Mouse (Mus musculus): Measurements from ENCODE around the gene Rnaseh2c. TPM values are rescaled to one million over a fixed set of nuclear protein-coding genes. Genes with fewer than 3 reads are reported as not detected.
A peak's percentile ranks its signal among the peaks of the same experiment; 100 is the strongest.

Rnaseh2c gene
- polyA plus RNA-seq, 1 experiment from 2014 or later, result 79.1 TPM

GRCm38 (mm10) chr19:5612762-5613411 is 11.2 kb downstream of the Rnaseh2c start:
- ATAC-seq, result no peak
- no peak overlapping the region for H3K27ac ChIP-seq (ENCODE audit: low read depth)
- H3K9ac ChIP-seq (replicated peaks), result no peak overlapping the region
- H3K4me2 ChIP-seq (ENCODE audit: low read depth, low read length), result no peak overlapping the region
- DNase-seq, result no peak
- no peak overlapping the region for H3K4me3 ChIP-seq (ENCODE audit: low read depth, low read length)
- peaks cover 27% of the 10 kb centered on the region for H3K4me1 ChIP-seq (ENCODE audit: insufficient read depth)
- H3K36me3 ChIP-seq (replicated peaks; ENCODE audit: insufficient read depth, low read length), result peaks cover 9% of the 10 kb centered on the region
- no peaks in the 10 kb centered on the region for H3K9me3 ChIP-seq (ENCODE audit: low read length)
- WGBS (ENCODE audit: insufficient replicate concordance), result 38% methylated on average over 3 of the region's 3 CpGs
- no peaks in the 10 kb centered on the region for H3K27me3 ChIP-seq (ENCODE audit: insufficient read depth, low read length)
- no peak for TF ChIP-seq CTCF (IDR thresholded peaks at IDR 0.05; ENCODE audit: low read depth)
- TF ChIP-seq EP300 (IDR thresholded peaks at IDR 0.05; ENCODE audit: low read depth), result peak; percentile 66

DNA sequence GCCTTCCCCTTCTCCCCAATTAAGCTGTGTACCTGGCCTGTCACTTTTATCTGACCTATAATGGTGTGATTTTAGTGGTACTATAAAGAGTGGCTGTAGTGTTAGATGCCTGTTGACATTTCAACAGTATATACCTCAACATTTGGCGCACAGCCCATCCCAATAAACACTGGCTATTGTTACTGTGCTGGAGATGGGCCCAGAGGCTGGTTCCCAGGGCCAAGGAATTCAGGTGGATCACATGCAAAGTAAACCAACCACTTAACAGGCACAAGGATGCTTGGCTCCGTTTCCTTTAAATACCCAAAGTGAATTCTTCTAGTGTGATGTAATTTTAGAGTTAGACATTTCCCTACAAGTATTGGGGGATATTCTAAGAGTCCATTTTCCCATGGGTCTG is 13.3 kb downstream of the Rnaseh2c start:
- DNase-seq, result no peak
- Histone ChIP-seq H3K4me1 (ENCODE audit: insufficient read depth) (peaks cover 19% of the 10 kb centered on the region), H3K27ac (ENCODE audit: low read depth) (no peak overlapping the region), H3K4me3 (ENCODE audit: low read depth, low read length) (no peak overlapping the region), H3K9ac (replicated peaks) (no peak overlapping the region), H3K36me3 (replicated peaks; ENCODE audit: insufficient read depth, low read length) (no peaks in the 10 kb centered on the region), H3K27me3 (ENCODE audit: insufficient read depth, low read length) (no peaks in the 10 kb centered on the region), H3K9me3 (ENCODE audit: low read length) (no peaks in the 10 kb centered on the region), H3K4me2 (ENCODE audit: low read depth, low read length) (no peak overlapping the region)
- ATAC-seq, result no peak
- WGBS (ENCODE audit: insufficient replicate concordance), result 73% methylated on average over 2 of the region's 2 CpGs
- TF ChIP-seq CTCF (IDR thresholded peaks at IDR 0.05; ENCODE audit: low read depth) (no peak), EP300 (IDR thresholded peaks at IDR 0.05; ENCODE audit: low read depth) (no peak)

DNA sequence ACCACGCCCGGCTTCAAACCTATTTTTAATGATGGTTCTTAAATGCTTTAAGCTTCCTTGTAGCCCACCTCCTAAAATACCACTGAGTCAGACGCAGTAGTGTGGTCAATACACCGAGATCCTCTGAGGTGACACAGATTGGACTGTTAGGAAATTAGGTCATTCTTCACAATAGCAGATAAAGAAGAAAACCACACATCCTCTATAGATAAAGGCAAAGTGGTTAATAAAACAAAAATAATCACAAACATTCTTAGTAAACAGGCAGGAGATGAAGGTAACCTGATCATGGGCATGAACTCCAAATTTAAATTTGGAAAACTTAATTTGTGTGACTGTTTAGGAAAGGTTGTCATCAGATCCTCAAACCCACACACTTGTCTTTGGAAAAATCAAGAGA is 18.3 kb downstream of the Rnaseh2c start:
- no peak for DNase-seq
- 55% methylated on average over 4 of the region's 4 CpGs for WGBS (ENCODE audit: insufficient replicate concordance)
- no peak overlapping the region for H3K27ac ChIP-seq (ENCODE audit: low read depth)

DNA sequence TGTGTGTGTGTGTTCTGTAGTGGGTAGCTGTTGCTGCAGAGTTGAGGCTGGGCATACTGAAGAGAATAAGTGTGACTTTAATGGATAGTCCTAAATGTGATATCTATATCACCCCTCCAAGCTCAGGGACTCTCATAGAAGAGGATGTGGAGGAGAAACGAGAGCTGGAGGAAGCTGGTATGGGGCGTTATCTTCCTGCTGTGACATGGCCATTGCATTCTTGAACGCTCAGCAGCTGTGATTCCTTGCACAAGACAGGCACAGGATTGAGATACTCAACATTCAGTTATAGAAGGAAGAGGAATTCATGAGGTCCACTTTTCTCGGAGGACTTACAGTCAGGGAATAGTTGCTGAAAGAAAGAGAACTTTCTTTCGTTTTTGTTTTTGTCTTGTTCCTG is 20.2 kb downstream of the Rnaseh2c start:
- TF ChIP-seq EP300 (IDR thresholded peaks at IDR 0.05; ENCODE audit: low read depth), result no peak
- TF ChIP-seq CTCF (IDR thresholded peaks at IDR 0.05; ENCODE audit: low read depth), result no peak
- Histone ChIP-seq H3K4me2 (ENCODE audit: low read depth, low read length) (no peak overlapping the region), H3K36me3 (replicated peaks; ENCODE audit: insufficient read depth, low read length) (no peaks in the 10 kb centered on the region), H3K4me1 (ENCODE audit: insufficient read depth) (0 out of 2 replicates have a peak, but pooled peaks cover 2% of the 10 kb centered on the region), H3K9ac (replicated peaks) (no peak overlapping the region), H3K4me3 (ENCODE audit: low read depth, low read length) (no peak overlapping the region), H3K27ac (ENCODE audit: low read depth) (no peak overlapping the region), H3K9me3 (ENCODE audit: low read length) (no peaks in the 10 kb centered on the region), H3K27me3 (ENCODE audit: insufficient read depth, low read length) (no peaks in the 10 kb centered on the region)
- WGBS (ENCODE audit: insufficient replicate concordance), result 42% methylated on average over 5 of the region's 5 CpGs
- DNase-seq (no peak), ATAC-seq (no peak)

More for the DNA sequence above, 18.3 kb downstream of the Rnaseh2c start:
- Histone ChIP-seq H3K4me3 (ENCODE audit: low read depth, low read length) (no peak overlapping the region), H3K9me3 (ENCODE audit: low read length) (no peaks in the 10 kb centered on the region), H3K4me2 (ENCODE audit: low read depth, low read length) (no peak overlapping the region), H3K4me1 (ENCODE audit: insufficient read depth) (no peaks in the 10 kb centered on the region), H3K36me3 (replicated peaks; ENCODE audit: insufficient read depth, low read length) (no peaks in the 10 kb centered on the region), H3K9ac (replicated peaks) (no peak overlapping the region), H3K27me3 (ENCODE audit: insufficient read depth, low read length) (no peaks in the 10 kb centered on the region)
- TF ChIP-seq CTCF (IDR thresholded peaks at IDR 0.05; ENCODE audit: low read depth), result no peak
- TF ChIP-seq EP300 (IDR thresholded peaks at IDR 0.05; ENCODE audit: low read depth), result no peak
- no peak for ATAC-seq

GRCm38 (mm10) chr19:5625311-5625710 is 23.6 kb downstream of the Rnaseh2c start:
- ATAC-seq (no peak), DNase-seq (no peak)
- H3K9me3 ChIP-seq (ENCODE audit: low read length), result no peaks in the 10 kb centered on the region
- no peaks in the 10 kb centered on the region for H3K36me3 ChIP-seq (replicated peaks; ENCODE audit: insufficient read depth, low read length)
- H3K9ac ChIP-seq (replicated peaks), result no peak overlapping the region
- H3K4me2 ChIP-seq (ENCODE audit: low read depth, low read length), result no peak overlapping the region
- H3K4me3 ChIP-seq (ENCODE audit: low read depth, low read length), result no peak overlapping the region
- no peaks in the 10 kb centered on the region for H3K27me3 ChIP-seq (ENCODE audit: insufficient read depth, low read length)
- TF ChIP-seq CTCF (IDR thresholded peaks at IDR 0.05; ENCODE audit: low read depth), result no peak
- TF ChIP-seq EP300 (IDR thresholded peaks at IDR 0.05; ENCODE audit: low read depth), result no peak
- no peak overlapping the region for H3K27ac ChIP-seq (ENCODE audit: low read depth)
- H3K4me1 ChIP-seq (ENCODE audit: insufficient read depth), result 0 out of 2 replicates have a peak, but pooled peaks cover 2% of the 10 kb centered on the region
- 70% methylated on average over 8 of the region's 8 CpGs for WGBS (ENCODE audit: insufficient replicate concordance)

DNA sequence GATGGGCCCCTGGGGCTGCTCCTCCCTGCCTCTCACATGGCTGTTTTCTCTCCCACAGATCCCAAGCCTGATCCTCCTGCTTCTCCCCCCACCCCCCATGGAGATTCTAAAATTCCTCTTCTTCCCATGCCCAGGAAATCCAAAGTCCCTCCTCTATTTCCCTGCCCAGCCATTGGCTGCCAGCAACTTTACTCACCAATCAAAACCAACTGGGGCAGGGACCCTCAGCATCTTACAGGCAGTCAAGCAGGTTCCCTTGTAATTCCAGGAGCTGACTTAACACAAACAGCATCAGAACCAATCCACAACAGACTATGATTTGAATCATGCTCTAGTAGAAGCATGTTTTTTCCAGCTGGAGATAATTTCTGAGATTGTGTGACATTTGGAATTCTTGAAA is 28.2 kb downstream of the Rnaseh2c start:
- no peak for DNase-seq
- 0 out of 2 replicates have a peak, but pooled peaks cover 2% of the 10 kb centered on the region for H3K4me1 ChIP-seq (ENCODE audit: insufficient read depth)
- H3K27ac ChIP-seq (ENCODE audit: low read depth), result no peak overlapping the region
- ATAC-seq, result no peak
- no peak overlapping the region for H3K9ac ChIP-seq (replicated peaks)
- H3K36me3 ChIP-seq (replicated peaks; ENCODE audit: insufficient read depth, low read length), result no peaks in the 10 kb centered on the region
- TF ChIP-seq EP300 (IDR thresholded peaks at IDR 0.05; ENCODE audit: low read depth) (no peak), CTCF (IDR thresholded peaks at IDR 0.05; ENCODE audit: low read depth) (no peak)
- H3K4me2 ChIP-seq (ENCODE audit: low read depth, low read length), result no peak overlapping the region
- H3K9me3 ChIP-seq (ENCODE audit: low read length), result no peaks in the 10 kb centered on the region
- no peak overlapping the region for H3K4me3 ChIP-seq (ENCODE audit: low read depth, low read length)
- no peaks in the 10 kb centered on the region for H3K27me3 ChIP-seq (ENCODE audit: insufficient read depth, low read length)
